Mouse (Mus musculus) C2C12 (cell line): Measurements from ENCODE around the gene Clybl.

Experiments
- CEBPB ChIP-seq: IDR thresholded peaks from one replicate; pipeline ENCODE4 v1.6.1; 2011; ENCODE audit warnings: low read depth, mild to moderate bottlenecking, control low read depth, moderate library complexity
- CTCF ChIP-seq: IDR thresholded peaks from one replicate; pipeline ENCODE4 v1.5.1; 2011; ENCODE audit not compliant: control insufficient read depth, insufficient read depth, insufficient read length
- MAX ChIP-seq: IDR thresholded peaks from one replicate; pipeline ENCODE4 v1.6.1; 2011; ENCODE audit warnings: mild to moderate bottlenecking, control low read depth
- MYOD1 ChIP-seq: IDR thresholded peaks from one replicate; pipeline ENCODE4 v1.6.1; 2011; ENCODE audit warnings: low read depth; ENCODE audit not compliant: control insufficient read depth, insufficient read length
- USF1 ChIP-seq: IDR thresholded peaks from one replicate; pipeline ENCODE4 v1.6.1; 2011; ENCODE audit warnings: low read depth, mild to moderate bottlenecking, control low read depth, moderate library complexity

GRCm38 (mm10) chr14:122376482-122377143, 195.1 kb downstream of the Clybl start:
- TF ChIP-seq CTCF (no peak), MAX (no peak), CEBPB (no peak), USF1 (no peak), MYOD1 (no peak)
